Mouse (Mus musculus): Measurements from ENCODE around the gene Trib3.
A peak's percentile ranks its signal among the peaks of the same experiment; 100 is the strongest.

- TF ChIP-seq CTCF (IDR thresholded peaks at IDR 0.05; ENCODE audit: borderline replicate concordance, control insufficient read depth, extremely low read depth, insufficient read depth, low read length, poor library complexity), result peak; percentile 51; the same call in 1 of the 2 replicates
- peak; percentile 74; the same call in 1 of the 2 replicates for TF ChIP-seq POLR2A (IDR thresholded peaks at IDR 0.05; ENCODE audit: control insufficient read depth, extremely low read depth, insufficient read depth, low read length, poor library complexity)
These were observed 11.6 kb downstream of the Trib3 start, which contains the start of gene Rbck1 for GRCm38 (mm10) chr2:152332101-152332825.
